Mouse (Mus musculus) layer of hippocampus, adult 2 months (tissue): ENCODE data around the gene Abcb8. TPM values are rescaled to one million over a fixed set of nuclear protein-coding genes. Genes with fewer than 3 reads are reported as not detected.
A peak's percentile ranks its signal among the peaks of the same experiment; 100 is the strongest.

Source experiments
- DNase-seq, 2 experiments: peaks; one replicate each; pipeline ENCODE4 v3.0.0; 2022; ENCODE audit warnings: low spot score in 2 of 2
- H3K27ac ChIP-seq: fragments of 200-600 bp; 2 replicates; pipeline ENCODE4 v1.8.1; 2022
- H3K4me3 ChIP-seq: fragments of 200-600 bp; 2 replicates; pipeline ENCODE4 v1.8.1; 2022; ENCODE audit warnings: mild to moderate bottlenecking
- CTCF ChIP-seq: fragments of 200-600 bp; conservative IDR thresholded peaks from 2 replicates; pipeline ENCODE4 v1.8.1; 2022; ENCODE audit warnings: antibody characterized with exemption, mild to moderate bottlenecking, moderate library complexity
- total RNA-seq, 2 experiments: library from RNA; stranded (reverse); gene quantifications; 2 replicates each; pipeline ENCODE4 v1.2.3; 2021

The Abcb8 gene
- total RNA-seq, 2 experiments from 2014 or later: 50.8 to 57.0 TPM

- TF ChIP-seq CTCF: no peak
- Histone ChIP-seq H3K4me3 (no peak overlapping the region), H3K27ac (no peak overlapping the region)
- no peak for DNase-seq
Measured at GRCm38 (mm10) chr5:24426556-24427284, 33.3 kb downstream of the Abcb8 start.

GRCm38 (mm10) chr5:24427285-24427633 lies 33.8 kb downstream of the Abcb8 start:
- no peak for TF ChIP-seq CTCF
- H3K4me3 ChIP-seq: no peak overlapping the region
- DNase-seq: no peak
- H3K27ac ChIP-seq: no peak overlapping the region

- no peak for DNase-seq
- TF ChIP-seq CTCF: no peak
- no peak overlapping the region for H3K27ac ChIP-seq
- no peak overlapping the region for H3K4me3 ChIP-seq
Measured at GRCm38 (mm10) chr5:24427981-24428402, 34.5 kb downstream of the Abcb8 start.

GRCm38 (mm10) chr5:24428596-24428995 lies 35.1 kb downstream of the Abcb8 start:
- H3K4me3 ChIP-seq: no peak overlapping the region
- no peak for TF ChIP-seq CTCF
- no peak overlapping the region for H3K27ac ChIP-seq
- no peak for DNase-seq

- H3K4me3 ChIP-seq: no peak overlapping the region
Measured at GRCm38 (mm10) chr5:24433993-24434392, 40.5 kb downstream of the Abcb8 start.

GRCm38 (mm10) chr5:24441187-24441586 lies 47.7 kb downstream of the Abcb8 start:
- no peak for DNase-seq
- TF ChIP-seq CTCF: no peak
- H3K4me3 ChIP-seq: no peak overlapping the region
- no peak overlapping the region for H3K27ac ChIP-seq

More at GRCm38 (mm10) chr5:24433993-24434392, 40.5 kb downstream of the Abcb8 start:
- no peak overlapping the region for H3K27ac ChIP-seq
- TF ChIP-seq CTCF: no peak
- no peak for DNase-seq

- no peak overlapping the region for H3K4me3 ChIP-seq
- TF ChIP-seq CTCF: no peak
- no peak for DNase-seq
- no peak overlapping the region for H3K27ac ChIP-seq
Measured at GRCm38 (mm10) chr5:24442029-24442428, 48.6 kb downstream of the Abcb8 start.

- Histone ChIP-seq H3K4me3 (no peak overlapping the region), H3K27ac (no peak overlapping the region)
- TF ChIP-seq CTCF: no peak
- DNase-seq: no peak
Measured at GRCm38 (mm10) chr5:24443204-24443603, 49.7 kb downstream of the Abcb8 start.

- no peak for TF ChIP-seq CTCF
- no peak for DNase-seq
- H3K27ac ChIP-seq: peak overlapping the region; percentile 97
- peak overlapping the region; percentile 77 for H3K4me3 ChIP-seq
Measured at GRCm38 (mm10) chr5:24443927-24444326, 50.5 kb downstream of the Abcb8 start.

- no peak for TF ChIP-seq CTCF
- DNase-seq: peak; percentile 95
- H3K27ac ChIP-seq: peak within 1 kb of the TSS; percentile 97
- peak within 1 kb of the TSS; percentile 77 for H3K4me3 ChIP-seq
Measured at GRCm38 (mm10) chr5:24444746-24445427, 51.4 kb downstream of the Abcb8 start, which contains the start of gene Fastk. Fastk (minus strand) TSS chr5:24445287.

- Histone ChIP-seq H3K27ac (peak overlapping the region; percentile 97), H3K4me3 (peak overlapping the region; percentile 77)
- no peak for DNase-seq
- TF ChIP-seq CTCF: peak; percentile 51
Measured at GRCm38 (mm10) chr5:24445428-24446080, 52.1 kb downstream of the Abcb8 start.

- H3K27ac ChIP-seq: no peak overlapping the region
- no peak overlapping the region for H3K4me3 ChIP-seq
- no peak for TF ChIP-seq CTCF
- no peak for DNase-seq
Measured at GRCm38 (mm10) chr5:24446630-24447029, 53.2 kb downstream of the Abcb8 start.

GRCm38 (mm10) chr5:24447624-24448298 lies 54.3 kb downstream of the Abcb8 start, which contains the start of gene Tmub1:
Tmub1 (minus strand) TSS chr5:24447854.
- TF ChIP-seq CTCF: no peak
- peak within 1 kb of the TSS; percentile 93 for H3K4me3 ChIP-seq
- DNase-seq: peak; percentile 79 to 85
- peak within 1 kb of the TSS; percentile 94 for H3K27ac ChIP-seq
